Mouse (Mus musculus) ovary, postnatal 14 days (tissue): Measurements from ENCODE around the gene Calm3.

Source experiments
- DNase-seq: peaks from one replicate; pipeline ENCODE4 v3.0.0; 2022; ENCODE audit warnings: low spot score

Calm3 gene

GRCm38 (mm10) chr7:16940292-16940691 is 16.4 kb upstream of the Calm3 start:
- no peak for DNase-seq

- no peak for DNase-seq
These were observed 14.3 kb upstream of the Calm3 start for GRCm38 (mm10) chr7:16938117-16938791.

DNA sequence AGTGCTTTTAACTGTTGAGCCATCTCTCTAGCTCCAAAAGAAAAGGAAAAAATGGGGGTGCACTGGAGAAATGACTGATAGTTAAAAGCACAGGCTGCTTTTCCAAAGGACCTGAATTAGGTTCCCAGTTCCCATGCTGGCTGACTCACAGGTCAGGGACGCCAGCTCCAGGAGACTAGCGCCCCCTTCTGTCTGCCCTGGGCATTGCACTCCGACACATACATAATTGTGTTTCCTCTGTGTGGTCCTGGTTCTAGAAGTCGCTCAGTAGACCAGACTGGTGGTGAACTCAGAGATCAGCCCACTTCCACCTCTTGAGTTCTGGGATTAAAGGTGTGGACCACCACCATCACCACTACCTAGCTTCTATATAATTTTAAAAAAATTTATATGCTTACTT is 13.4 kb upstream of the Calm3 start:
- DNase-seq, result no peak

GRCm38 (mm10) chr7:16932704-16933577 is 9.0 kb upstream of the Calm3 start:
- no peak for DNase-seq

GRCm38 (mm10) chr7:16931968-16932627 is 8.2 kb upstream of the Calm3 start:
- DNase-seq, result peak; percentile 83

DNA sequence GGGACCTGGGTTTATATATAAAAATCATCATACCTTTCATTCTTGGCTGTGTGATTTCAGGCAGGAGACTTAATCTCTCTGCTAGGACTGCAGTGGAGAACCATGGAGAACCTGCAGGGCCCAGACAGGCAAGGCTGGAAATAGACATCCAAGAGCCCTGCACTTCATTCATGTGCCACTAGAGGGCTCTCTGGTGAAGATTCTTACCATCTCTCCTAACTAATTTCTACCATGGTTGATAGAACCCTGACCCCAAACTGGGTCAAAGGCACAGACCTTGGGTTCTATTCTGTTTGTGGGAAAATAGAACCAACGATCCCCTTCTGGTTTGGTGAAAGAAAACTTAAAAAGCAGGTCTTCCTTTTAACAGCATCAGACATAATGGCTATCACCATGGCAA is 6.9 kb upstream of the Calm3 start:
- no peak for DNase-seq

DNA sequence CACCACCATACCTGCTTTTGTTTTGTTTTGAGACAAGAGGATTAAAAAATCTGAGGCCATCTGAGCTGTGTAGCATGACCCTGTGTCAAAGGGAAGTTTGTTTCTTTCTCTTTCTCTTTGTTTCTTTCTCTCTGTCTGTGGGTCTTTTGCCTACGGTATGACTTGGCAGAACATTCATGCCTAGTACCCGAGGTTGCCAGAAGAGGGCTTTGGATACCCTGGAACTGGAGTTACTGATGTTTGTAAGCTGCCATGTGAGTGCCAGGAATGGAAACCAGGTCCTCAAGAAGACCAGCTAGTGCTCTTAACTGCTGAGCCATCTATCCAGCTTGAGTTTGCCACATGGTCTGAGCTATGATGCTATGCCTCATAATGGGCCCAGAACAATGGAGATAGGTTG is 4.4 kb upstream of the Calm3 start:
- no peak for DNase-seq

- no peak for DNase-seq
These were observed 454 bp downstream of the Calm3 start for GRCm38 (mm10) chr7:16923283-16924036.

DNA sequence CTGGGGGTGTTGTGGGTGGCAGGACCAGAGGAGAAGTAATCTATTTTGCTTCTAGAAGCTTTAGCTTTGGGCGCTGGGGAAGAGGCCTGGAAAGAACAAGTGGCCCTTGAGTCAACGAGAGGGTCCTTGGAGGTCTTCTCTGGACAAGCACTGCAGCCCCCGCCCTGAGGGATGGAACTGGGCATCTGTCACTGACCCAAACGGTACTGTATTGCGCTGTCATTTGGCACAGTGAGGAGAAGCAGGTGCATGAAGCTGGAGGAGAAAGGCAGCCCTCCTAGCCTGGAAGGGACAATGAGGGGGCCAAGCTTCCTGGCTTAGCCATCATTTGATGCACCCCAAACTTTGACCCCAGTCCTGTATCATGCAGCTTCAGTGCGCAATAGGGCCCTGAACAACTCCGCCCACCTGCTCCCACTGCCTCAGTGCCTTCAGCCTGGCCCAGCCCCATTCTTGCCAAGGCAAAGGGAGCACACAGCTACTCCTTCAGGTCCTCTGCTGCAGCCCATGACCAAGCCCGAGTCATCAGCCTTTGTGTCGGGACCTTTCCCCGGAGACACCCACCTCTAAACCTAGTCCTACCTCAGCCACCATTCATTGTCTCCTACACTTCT is 1.4 kb downstream of the Calm3 start:
- no peak for DNase-seq

GRCm38 (mm10) chr7:16921881-16922335 is 2.0 kb downstream of the Calm3 start:
- DNase-seq, result no peak

- DNase-seq, result no peak
These were observed 2.8 kb downstream of the Calm3 start for GRCm38 (mm10) chr7:16920818-16921791.

DNA sequence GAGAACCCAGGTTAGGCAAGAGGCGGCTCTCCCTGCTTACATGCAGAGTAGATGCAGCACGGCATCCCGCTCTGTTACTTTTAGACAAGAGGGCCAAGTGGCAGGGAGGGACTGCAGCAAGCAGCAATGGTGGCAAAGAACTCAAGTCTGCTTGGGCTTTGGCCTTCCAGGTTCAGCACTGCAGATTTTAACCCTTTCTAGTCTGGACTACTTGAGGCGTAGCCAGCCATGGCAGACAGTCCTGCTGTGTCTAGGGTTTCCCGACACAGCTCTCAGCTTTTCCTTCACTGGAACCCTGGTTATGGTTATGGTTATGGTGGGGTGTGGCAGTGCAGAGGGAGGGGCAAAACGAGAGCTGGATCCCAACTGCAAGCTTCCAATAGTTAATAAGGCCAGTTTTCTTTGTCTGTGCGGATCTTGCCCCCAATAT is 3.7 kb downstream of the Calm3 start:
- DNase-seq, result no peak

- DNase-seq, result no peak
These were observed 4.3 kb downstream of the Calm3 start for GRCm38 (mm10) chr7:16919395-16920149.

GRCm38 (mm10) chr7:16918670-16919069 is 5.2 kb downstream of the Calm3 start:
- no peak for DNase-seq

DNA sequence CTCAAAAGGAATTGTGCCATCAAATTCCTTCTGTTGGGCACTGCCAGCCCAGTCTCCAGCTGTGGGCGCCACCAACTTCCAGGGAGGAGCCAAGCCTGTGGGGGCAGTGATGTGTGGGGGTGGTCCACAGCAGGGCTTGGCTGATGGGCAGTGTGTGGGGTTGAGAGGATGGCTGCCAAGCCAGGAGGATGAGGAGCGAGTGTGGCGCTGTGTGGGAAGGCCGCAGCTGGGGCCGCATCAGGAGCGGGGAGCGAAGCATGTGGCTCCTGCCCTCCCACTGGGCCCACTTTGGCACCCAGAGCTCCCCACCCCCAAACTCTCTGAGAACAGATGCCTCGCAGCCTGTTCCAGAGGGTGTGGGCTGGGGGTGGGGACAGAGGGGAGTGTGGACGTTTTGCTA is 5.9 kb downstream of the Calm3 start:
- no peak for DNase-seq

DNA sequence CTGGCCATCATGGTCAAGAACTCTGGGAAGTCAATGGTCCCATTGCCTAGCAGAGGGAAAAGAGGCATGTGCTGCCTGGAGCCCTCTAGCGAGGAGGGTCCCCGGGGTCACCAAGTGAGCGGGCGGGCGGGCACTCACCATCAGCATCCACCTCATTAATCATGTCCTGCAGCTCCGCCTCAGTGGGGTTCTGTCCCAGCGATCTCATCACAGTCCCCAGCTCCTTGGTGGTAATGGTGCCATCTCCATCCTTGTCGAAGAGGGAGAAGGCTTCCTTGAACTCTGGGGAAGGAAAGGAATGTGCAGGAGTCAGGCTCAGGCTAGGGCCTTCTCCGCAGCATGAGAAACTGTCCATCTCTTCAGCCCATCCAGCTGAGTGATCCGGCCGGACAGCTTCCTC is 6.5 kb downstream of the Calm3 start:
- no peak for DNase-seq

DNA sequence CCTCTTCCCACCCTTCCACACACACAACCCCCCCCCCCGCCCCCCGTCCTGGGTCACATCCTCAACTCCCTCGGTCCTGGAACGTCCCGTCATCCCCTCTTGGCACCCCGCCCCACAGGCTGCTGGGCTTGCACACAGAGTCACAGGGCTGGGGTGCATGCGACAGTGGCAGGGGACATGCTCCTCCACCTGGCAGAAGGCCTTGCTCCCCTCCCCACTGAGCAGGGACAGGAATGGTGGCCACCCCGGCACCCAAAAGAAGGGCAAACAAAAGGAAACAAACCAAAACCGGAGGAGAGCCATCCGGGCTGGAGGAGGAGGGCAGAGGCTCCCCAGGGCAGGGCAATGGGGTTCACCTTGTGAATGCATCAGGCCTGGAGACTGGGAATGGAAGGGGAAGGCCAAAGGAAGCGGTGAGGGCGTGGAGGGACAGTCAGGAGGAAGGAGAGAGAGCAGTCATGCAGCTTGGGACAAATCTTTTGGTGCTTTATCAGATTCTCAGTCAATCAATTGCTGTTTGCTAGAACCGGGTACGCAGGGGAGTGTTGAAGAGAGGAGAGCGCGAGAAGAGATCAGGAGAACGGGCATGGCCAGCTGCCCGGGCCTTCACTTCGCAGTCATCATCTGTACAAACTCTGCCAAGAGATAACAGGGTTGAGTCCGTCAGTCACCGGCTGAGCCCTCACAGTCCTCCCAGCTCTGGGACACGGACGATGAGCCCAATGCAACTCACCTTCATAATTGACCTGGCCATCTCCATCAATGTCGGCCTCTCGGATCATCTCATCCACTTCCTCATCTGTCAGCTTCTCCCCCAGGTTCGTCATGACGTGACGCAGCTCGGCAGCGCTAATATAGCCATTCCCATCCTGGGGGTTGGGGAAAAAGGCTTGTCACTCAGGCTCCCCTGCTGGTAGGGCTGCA is 7.3 kb downstream of the Calm3 start:
- no peak for DNase-seq
